Mouse (Mus musculus): ENCODE measurements around the gene Mkrn2os.
"Not testable (repeated sequence)": the region's sequence is repeated elsewhere in the genome, so short reads cannot be mapped to it uniquely, and the experiment has no call there.

Mkrn2os gene

GRCm38 (mm10) chr6:115592458-115592857 lies at the start of gene Mkrn2os:
Mkrn2os (minus strand) TSS chr6:115592576.
- DNase-seq (ENCODE audit: low spot score), result no peak

- DNase-seq (ENCODE audit: low spot score), result not testable (repeated sequence)
These were observed 45.8 kb upstream of the Mkrn2os start for GRCm38 (mm10) chr6:115638188-115638587.

GRCm38 (mm10) chr6:115634015-115634414 lies 41.6 kb upstream of the Mkrn2os start:
- DNase-seq (ENCODE audit: low spot score), result no peak

- DNase-seq (ENCODE audit: low spot score), result no peak
These were observed 38.9 kb upstream of the Mkrn2os start for GRCm38 (mm10) chr6:115631056-115631795.

- no peak for DNase-seq (ENCODE audit: low spot score)
These were observed 33.7 kb upstream of the Mkrn2os start for GRCm38 (mm10) chr6:115626121-115626520.

GRCm38 (mm10) chr6:115620942-115621341 lies 28.6 kb upstream of the Mkrn2os start:
- DNase-seq (ENCODE audit: low spot score), result peak; percentile 55

- no peak for DNase-seq (ENCODE audit: low spot score)
These were observed 27.4 kb upstream of the Mkrn2os start for GRCm38 (mm10) chr6:115619818-115620217.

- DNase-seq (ENCODE audit: low spot score), result peak; percentile 36
These were observed 23.6 kb upstream of the Mkrn2os start for GRCm38 (mm10) chr6:115615983-115616382.

GRCm38 (mm10) chr6:115613793-115614192 lies 21.4 kb upstream of the Mkrn2os start:
- DNase-seq (ENCODE audit: low spot score), result no peak

GRCm38 (mm10) chr6:115610301-115610700 lies 17.9 kb upstream of the Mkrn2os start:
- no peak for DNase-seq (ENCODE audit: low spot score)

- DNase-seq (ENCODE audit: low spot score), result no peak
These were observed 16.7 kb upstream of the Mkrn2os start for GRCm38 (mm10) chr6:115609121-115609520.

GRCm38 (mm10) chr6:115607429-115607828 lies 15.1 kb upstream of the Mkrn2os start:
- peak; percentile 37 for DNase-seq (ENCODE audit: low spot score)

GRCm38 (mm10) chr6:115606461-115606860 lies 14.1 kb upstream of the Mkrn2os start:
- no peak for DNase-seq (ENCODE audit: low spot score)

- peak; percentile 90 for DNase-seq (ENCODE audit: low spot score)
These were observed 9.5 kb upstream of the Mkrn2os start, which contains the start of gene Mkrn2 for GRCm38 (mm10) chr6:115601715-115602523. Mkrn2 (plus strand) TSS chr6:115601902.

- DNase-seq (ENCODE audit: low spot score), result no peak
These were observed 8.9 kb upstream of the Mkrn2os start for GRCm38 (mm10) chr6:115601322-115601714.

- no peak for DNase-seq (ENCODE audit: low spot score)
These were observed 3.3 kb upstream of the Mkrn2os start for GRCm38 (mm10) chr6:115595667-115596066.

- DNase-seq (ENCODE audit: low spot score), result no peak
These were observed 2.1 kb upstream of the Mkrn2os start for GRCm38 (mm10) chr6:115594463-115594862.

- no peak for DNase-seq (ENCODE audit: low spot score)
These were observed 876 bp upstream of the Mkrn2os start for GRCm38 (mm10) chr6:115593252-115593651.

- DNase-seq (ENCODE audit: low spot score), result no peak
These were observed 550 bp downstream of the Mkrn2os start for GRCm38 (mm10) chr6:115591692-115592359.

GRCm38 (mm10) chr6:115586321-115586720 lies 6.1 kb downstream of the Mkrn2os start:
- no peak for DNase-seq (ENCODE audit: low spot score)

GRCm38 (mm10) chr6:115584176-115584575 lies 8.2 kb downstream of the Mkrn2os start:
- DNase-seq (ENCODE audit: low spot score), result no peak

GRCm38 (mm10) chr6:115583430-115584125 lies 8.8 kb downstream of the Mkrn2os start:
- no peak for DNase-seq (ENCODE audit: low spot score)

Data from MN1 (cell line).